Mouse (Mus musculus): ENCODE results near the gene Epb41.

Epb41 gene

DNA sequence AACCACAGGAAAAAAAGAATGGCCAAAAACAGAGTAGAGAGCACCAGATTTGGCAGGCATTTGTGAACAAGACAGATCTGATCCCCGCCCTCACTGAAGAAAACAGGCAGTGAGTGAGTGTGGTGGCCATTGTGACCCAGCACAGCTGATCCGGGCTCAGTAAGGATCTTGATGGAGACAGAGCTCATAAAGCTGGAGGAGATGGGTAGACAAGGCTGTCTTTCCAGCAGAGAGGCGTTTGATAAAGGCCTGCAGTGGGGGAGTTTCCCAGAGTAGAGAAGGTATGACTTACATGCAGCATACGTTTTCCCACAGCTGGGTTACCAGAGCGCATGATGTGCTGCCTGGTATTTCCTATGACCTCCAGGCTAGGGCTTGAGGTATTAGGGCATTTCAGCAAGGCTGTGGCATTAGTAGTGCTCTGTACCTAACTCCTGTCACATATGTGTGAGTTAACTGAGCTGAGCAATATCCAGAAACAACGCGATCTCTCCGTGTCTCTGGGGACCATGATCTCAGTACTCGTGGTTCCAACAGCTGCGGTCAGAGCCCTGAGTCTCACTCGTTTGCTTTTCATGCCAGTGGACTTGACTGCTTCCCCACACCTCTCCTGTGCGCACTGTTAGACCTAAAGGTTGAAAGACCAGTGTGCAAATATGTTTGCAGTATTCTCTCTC is 176.5 kb downstream of the Epb41 start:
- DNase-seq (ENCODE audit: low read depth in 1 of 2, low spot score in 2 of 2): no peak

DNA sequence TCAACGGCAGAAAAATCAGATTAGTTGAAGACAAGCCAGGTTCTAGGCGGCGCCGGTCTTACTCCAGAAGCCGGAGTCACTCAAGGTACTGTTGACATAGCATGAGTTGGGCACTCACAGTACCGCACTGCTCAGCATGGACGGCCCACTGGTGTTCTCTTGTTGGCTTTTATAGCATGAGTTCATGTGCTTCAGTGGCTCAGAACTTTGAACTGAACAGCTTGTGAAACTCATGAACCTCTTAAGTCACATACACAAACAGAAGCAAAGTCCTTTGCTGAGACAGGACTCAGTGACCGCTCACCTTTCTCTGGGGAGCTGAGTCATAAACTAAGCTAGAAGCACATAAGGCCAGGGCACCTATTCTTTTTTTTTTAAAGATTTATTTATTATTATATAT is 177.3 kb downstream of the Epb41 start:
- no peak for DNase-seq (ENCODE audit: low read depth in 1 of 2, low spot score in 2 of 2)

- no peak for DNase-seq (ENCODE audit: low read depth in 1 of 2, low spot score in 2 of 2)
Observed at GRCm38 (mm10) chr4:131897109-131897508, 178.0 kb downstream of the Epb41 start.

DNA sequence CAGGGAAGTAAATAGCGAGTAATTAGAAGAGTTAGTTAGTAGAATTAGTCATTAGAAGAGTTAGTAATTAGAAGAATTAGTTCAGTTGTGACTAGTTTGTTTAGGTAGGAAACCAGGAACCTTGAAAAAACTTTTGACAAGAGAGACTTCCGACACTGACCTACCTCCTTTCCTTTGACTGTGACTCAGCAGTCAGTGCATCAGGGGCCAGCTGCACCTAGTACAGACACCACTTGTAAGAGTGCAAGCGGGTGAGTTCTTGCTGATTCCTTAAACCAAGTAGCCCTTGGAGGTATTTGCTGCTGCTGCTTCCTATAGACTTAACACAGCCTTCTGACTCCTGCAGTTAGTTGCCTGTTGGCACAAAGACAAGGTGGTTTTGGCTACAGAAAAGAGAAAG is 184.4 kb downstream of the Epb41 start:
- no peak for DNase-seq (ENCODE audit: low read depth in 1 of 2, low spot score in 2 of 2)

DNA sequence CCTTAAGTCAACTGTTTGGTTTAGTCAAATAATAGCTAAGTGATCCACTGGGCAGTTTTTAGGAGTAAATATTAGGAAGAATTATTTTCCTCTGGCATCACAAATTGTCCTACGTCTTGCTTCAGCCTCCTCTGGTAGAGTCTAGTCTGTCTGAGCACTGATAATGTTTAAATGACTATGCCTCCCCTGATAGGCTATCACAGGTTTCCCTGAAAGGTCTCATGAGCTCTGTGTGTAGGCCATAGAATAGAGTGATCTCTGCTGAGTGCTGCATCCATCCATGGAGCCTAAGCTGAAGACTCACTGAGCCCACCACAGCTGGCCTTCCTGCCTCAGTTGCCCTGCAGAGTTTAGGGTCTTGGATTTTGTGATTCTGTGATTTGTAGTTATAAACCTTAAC is 186.6 kb downstream of the Epb41 start:
- no peak for DNase-seq (ENCODE audit: low read depth in 1 of 2, low spot score in 2 of 2)

DNA sequence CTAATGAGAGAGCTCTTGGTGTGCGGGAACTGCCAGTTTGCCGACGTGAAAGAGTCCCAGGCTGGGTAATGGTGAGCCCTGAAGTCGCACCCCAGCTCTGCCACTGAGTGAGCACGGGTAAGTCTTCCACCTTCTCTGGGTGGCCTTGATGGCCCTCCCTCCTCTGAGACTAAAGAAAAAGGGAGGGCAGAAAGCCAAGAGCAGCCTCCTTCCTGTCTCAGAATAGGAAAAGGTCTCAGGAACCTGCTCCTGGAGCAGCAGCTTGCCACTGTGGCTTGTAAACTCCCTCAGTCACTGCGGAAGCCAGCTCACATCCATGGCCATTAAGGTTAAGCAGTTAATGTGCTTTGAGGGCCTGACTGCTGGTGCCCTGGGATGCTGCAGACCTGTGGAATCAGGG is 189.7 kb downstream of the Epb41 start:
- DNase-seq (ENCODE audit: low read depth in 1 of 2, low spot score in 2 of 2): no peak

DNA sequence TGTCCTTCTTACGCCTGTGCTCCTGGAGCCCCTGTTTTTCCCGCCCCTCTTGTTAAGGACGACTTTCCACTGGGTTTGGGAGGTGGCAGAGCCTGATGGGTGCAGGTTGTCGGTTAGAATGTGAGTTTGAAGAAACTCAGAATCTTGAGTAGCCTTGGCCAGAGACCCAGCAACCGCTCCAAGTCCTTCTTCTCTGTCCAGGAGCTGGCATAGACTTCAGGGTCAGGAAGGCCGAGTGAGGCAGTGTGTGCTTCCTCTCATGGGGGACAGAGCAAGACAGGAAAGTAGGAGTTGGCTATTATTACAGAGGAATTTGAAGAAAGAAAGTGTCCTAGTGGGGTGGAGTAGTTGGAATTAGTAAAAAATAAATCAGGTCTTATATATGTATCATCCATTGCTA is 191.6 kb downstream of the Epb41 start:
- no peak for DNase-seq (ENCODE audit: low read depth in 1 of 2, low spot score in 2 of 2)

DNA sequence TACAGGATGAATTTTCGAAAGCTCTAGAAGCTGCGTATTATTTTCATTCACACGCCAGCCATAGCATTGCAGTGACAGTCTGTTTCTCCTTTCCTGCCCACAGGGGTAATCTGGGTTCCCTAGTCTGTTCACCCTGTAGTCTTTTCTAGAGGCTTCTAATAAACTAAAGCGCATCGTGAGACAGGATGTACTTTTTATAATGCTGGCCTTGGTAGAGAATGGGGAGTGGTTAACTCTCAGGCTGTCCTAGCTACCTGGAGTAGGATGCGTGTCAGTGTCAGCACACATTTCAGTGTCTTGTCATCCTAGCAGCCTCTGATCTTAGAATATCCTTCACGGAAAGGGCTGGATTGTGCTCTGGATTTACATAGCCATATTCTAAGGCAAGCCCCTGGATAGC is 193.8 kb downstream of the Epb41 start:
- no peak for DNase-seq (ENCODE audit: low read depth in 1 of 2, low spot score in 2 of 2)

GRCm38 (mm10) chr4:131879692-131880091 is 195.4 kb downstream of the Epb41 start:
- no peak for DNase-seq (ENCODE audit: low read depth in 1 of 2, low spot score in 2 of 2)

DNA sequence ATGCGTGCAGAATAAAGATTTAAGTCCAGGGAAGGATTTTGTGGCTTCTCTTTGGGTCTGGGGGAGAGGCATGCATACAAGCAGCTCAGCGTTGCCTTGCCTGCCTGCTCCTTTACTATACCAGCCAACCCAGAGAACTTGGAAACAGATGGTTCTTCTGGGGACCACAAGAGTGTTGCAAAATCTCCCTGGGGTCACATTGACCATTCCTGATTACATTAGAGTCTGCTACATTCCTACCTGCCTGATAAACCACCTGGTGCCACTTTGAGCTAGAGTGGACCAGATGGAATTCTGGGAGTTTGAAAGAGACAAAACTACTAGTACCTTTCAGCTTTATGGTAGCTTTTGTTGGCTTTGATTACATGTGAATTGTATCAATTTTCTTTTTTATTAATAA is 198.3 kb downstream of the Epb41 start:
- DNase-seq (ENCODE audit: low read depth in 1 of 2, low spot score in 2 of 2): no peak

GRCm38 (mm10) chr4:131875242-131875641 is 199.9 kb downstream of the Epb41 start:
- no peak for DNase-seq (ENCODE audit: low read depth in 1 of 2, low spot score in 2 of 2)

DNA sequence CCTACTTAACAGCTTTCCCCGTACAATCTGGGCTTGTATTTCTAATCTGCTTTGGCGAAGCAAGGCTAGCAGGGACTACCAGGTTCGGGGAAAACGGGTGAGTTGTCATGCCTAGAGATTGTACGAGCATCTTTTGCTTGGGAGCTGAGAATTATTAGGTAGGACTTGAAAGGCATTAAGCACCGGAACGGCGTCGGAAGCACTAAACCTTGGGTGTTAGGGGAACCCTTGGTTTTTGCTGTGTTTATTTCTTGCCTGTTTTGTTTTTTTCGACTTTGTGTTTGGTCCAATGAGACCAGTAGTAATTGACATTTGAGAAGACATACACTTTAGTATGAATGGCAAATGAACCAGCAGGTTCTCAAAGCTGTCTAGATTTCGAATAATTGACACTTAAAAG is 200.6 kb downstream of the Epb41 start:
- DNase-seq (ENCODE audit: low read depth in 1 of 2, low spot score in 2 of 2): no peak

GRCm38 (mm10) chr4:131874169-131874536 is 201.0 kb downstream of the Epb41 start:
- DNase-seq (ENCODE audit: low read depth in 1 of 2, low spot score in 2 of 2): no peak

All from monocyte, adult 2 months (primary cell).